Mouse (Mus musculus): ENCODE results near the gene Pdia3. TPM values are rescaled to one million over a fixed set of nuclear protein-coding genes. Genes with fewer than 3 reads are reported as not detected.
"Not testable (repeated sequence)": the region's sequence is repeated elsewhere in the genome, so short reads cannot be mapped to it uniquely, and the experiment has no call there.

The Pdia3 gene
- polyA plus RNA-seq, 1 experiment = 230 TPM

DNA sequence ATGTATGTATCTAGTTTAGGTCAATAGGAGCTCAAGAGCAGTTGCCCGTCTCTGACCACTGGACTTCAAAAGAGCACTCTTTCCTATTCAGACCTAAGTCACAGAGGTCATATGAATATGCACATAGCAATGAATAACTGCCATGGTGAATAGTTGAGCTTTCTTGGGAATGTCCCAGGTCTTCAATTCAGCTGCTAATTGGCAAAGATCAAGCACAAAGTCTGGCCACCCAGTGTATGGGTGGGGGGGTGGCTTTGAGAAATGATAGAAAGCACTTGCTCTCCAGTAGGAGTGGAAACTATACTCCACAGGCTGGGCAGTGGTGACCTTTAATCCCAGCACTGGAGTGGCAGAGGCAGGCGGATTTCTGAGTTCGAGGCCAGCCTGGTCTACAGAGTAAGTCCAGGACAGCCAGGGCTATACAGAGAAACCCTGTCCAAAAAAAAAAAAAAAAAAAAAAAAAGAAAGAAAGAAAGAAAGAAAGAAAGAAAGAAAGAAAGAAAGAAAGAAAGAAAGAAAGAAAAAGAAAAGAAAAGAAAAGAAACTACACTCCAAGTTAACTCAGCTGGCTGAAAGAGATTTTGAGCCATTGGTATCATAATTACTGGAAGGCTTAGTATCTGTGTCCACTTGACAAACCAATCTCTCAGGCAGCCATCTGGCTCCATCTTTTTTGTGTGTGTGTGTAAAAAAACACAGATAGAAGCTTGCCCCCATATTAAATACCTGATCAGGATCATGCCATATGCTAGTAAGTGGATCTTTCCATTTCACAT is 64.1 kb downstream of the Pdia3 start:
- TF ChIP-seq POLR2A (IDR thresholded peaks at IDR 0.05; ENCODE audit: borderline replicate concordance, control insufficient read depth, low read depth, low read length) = no peak
- no peak for TF ChIP-seq CTCF (IDR thresholded peaks at IDR 0.05; ENCODE audit: control insufficient read depth, insufficient read depth, low read length)
- 90% methylated on average over 3 of the region's 3 CpGs for WGBS

DNA sequence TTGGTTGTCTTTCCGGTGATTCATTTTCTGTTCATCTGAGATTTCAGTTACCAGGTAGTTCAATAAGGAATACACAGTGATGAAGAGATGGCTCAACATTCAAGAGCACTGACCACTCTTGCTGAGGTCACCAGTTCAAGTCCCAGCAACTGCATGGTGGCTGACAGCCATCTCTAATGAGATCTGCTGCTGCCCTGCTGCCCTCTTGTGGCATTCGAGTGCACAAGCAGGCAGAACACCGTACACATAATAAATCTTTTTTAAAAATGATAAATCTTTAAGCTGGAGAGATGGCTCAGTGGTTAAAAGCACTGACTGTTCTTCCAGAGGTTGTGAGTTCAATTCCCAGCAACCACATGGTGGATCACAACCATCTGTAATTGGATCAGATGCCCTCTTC is 66.9 kb downstream of the Pdia3 start:
- TF ChIP-seq POLR2A (IDR thresholded peaks at IDR 0.05; ENCODE audit: borderline replicate concordance, control insufficient read depth, low read depth, low read length) (no peak), CTCF (IDR thresholded peaks at IDR 0.05; ENCODE audit: control insufficient read depth, insufficient read depth, low read length) (peak; percentile 80)
- Histone ChIP-seq H3K4me3 (replicated peaks; ENCODE audit: control insufficient read depth, low read depth, low read length) (no peak overlapping the region), H3K4me1 (ENCODE audit: control insufficient read depth, insufficient read depth, low read length) (no peaks in the 10 kb centered on the region), H3K27ac (ENCODE audit: control insufficient read depth, insufficient read depth, low read depth, low read length, poor library complexity) (no peak overlapping the region)
- 44% methylated on average over 3 of the region's 3 CpGs for WGBS

More for the DNA sequence above, 64.1 kb downstream of the Pdia3 start:
- Histone ChIP-seq H3K27ac (ENCODE audit: control insufficient read depth, insufficient read depth, low read depth, low read length, poor library complexity) (no peak overlapping the region), H3K4me1 (ENCODE audit: control insufficient read depth, insufficient read depth, low read length) (no peaks in the 10 kb centered on the region), H3K4me3 (replicated peaks; ENCODE audit: control insufficient read depth, low read depth, low read length) (no peak overlapping the region)

DNA sequence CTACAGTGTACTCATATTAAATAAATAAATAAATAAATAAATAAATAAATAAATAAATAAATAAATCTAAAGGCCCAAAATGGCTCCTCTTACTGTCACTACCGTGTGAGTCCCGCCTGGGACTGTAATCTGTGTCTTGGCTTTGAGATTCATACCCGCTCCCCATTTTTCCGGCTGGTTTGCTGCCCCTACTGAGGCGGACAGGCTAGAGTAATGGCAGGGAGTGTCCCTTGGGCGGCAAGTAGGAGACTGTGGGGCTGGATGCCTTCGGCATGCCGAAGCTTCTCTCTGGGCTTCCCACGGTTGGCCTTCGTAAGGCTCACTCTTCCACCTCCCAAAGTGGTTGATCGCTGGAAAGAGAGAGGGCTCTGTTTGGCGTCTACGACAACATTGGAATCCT is 67.3 kb downstream of the Pdia3 start:
- not testable (repeated sequence) for H3K4me1 ChIP-seq (ENCODE audit: control insufficient read depth, insufficient read depth, low read length); H3K27ac ChIP-seq (ENCODE audit: control insufficient read depth, insufficient read depth, low read depth, low read length, poor library complexity); H3K4me3 ChIP-seq (replicated peaks; ENCODE audit: control insufficient read depth, low read depth, low read length)
- WGBS = 84% methylated on average over 13 of the region's 13 CpGs

DNA sequence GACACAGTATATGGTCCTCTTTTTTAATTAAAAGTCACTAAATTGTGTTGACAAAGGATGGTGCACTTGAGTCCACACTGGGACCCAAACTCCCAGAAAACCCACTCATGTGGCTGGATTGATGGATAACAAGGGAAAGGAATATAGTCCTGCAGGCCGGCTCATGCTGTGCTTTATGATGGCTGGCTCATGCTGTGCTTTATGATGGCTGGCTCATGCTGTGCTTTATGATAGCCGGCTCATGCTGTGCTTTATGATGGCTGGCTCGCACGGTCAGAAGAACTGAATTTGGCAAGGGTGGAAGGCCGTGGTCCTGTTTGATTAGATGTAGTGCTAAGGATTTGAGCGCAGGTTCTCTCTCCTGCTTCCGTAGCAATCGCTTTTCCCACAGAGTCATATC is 70.0 kb downstream of the Pdia3 start:
- Histone ChIP-seq H3K4me1 (ENCODE audit: control insufficient read depth, insufficient read depth, low read length) (no peaks in the 10 kb centered on the region), H3K27ac (ENCODE audit: control insufficient read depth, insufficient read depth, low read depth, low read length, poor library complexity) (no peak overlapping the region), H3K4me3 (replicated peaks; ENCODE audit: control insufficient read depth, low read depth, low read length) (no peak overlapping the region)
- no peak for TF ChIP-seq POLR2A (IDR thresholded peaks at IDR 0.05; ENCODE audit: borderline replicate concordance, control insufficient read depth, low read depth, low read length)
- TF ChIP-seq CTCF (IDR thresholded peaks at IDR 0.05; ENCODE audit: control insufficient read depth, insufficient read depth, low read length) = no peak
- 81% methylated on average over 8 of the region's 8 CpGs for WGBS

DNA sequence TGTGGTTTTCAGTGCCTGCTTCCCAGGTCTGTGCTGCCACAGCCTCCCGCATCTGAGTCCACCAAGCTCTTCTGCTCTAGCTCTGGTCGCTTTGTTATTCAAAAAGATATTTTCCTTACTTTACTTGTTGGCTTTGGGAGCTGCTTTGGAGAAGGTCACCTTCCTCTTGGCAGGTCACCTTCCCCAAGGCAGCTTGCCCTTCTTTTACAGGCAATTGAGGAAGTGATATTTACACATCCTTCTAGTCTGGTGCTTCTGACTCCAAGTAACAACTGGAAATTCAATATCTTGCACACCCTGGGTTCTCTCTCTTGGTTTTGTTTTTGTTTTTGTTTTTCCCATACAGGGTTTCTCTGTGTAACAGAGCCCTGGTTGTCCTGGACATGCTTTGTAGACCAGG is 70.8 kb downstream of the Pdia3 start:
- not testable (repeated sequence) for H3K27ac ChIP-seq (ENCODE audit: control insufficient read depth, insufficient read depth, low read depth, low read length, poor library complexity); H3K4me3 ChIP-seq (replicated peaks; ENCODE audit: control insufficient read depth, low read depth, low read length); H3K4me1 ChIP-seq (ENCODE audit: control insufficient read depth, insufficient read depth, low read length)
- 75% methylated on average over 2 of the region's 2 CpGs for WGBS

Other genes with a start within 250 kb of the Pdia3 start
- gene Tubgcp4, start 243.1 kb upstream of the Pdia3 start, polyA plus RNA-seq (2011; ENCODE audit: insufficient read depth, insufficient read length, low replicate concordance, missing spikeins) = 12.1 and 17.0 TPM in 2 replicates
- gene Zscan29, start 242.7 kb upstream of the Pdia3 start, polyA plus RNA-seq (2011; ENCODE audit: insufficient read depth, insufficient read length, low replicate concordance, missing spikeins) = 4.4 and 12.3 TPM in 2 replicates
- gene Trp53bp1, start 142.4 kb upstream of the Pdia3 start, polyA plus RNA-seq (2011; ENCODE audit: insufficient read depth, insufficient read length, low replicate concordance, missing spikeins) = 14.8 and 20.1 TPM in 2 replicates
- 0.55 and 0.59 TPM in 2 replicates for gene Map1a, start 124.2 kb upstream of the Pdia3 start, polyA plus RNA-seq (2011; ENCODE audit: insufficient read depth, insufficient read length, low replicate concordance, missing spikeins)
- 4.3 and 16.7 TPM in 2 replicates for gene Ppip5k1, start 58.4 kb upstream of the Pdia3 start, polyA plus RNA-seq (2011; ENCODE audit: insufficient read depth, insufficient read length, low replicate concordance, missing spikeins)
- 4.2 TPM in 1 of 2 replicates, not detected in the other for gene Ckmt1, start 56.1 kb upstream of the Pdia3 start, polyA plus RNA-seq (2011; ENCODE audit: insufficient read depth, insufficient read length, low replicate concordance, missing spikeins)
- not detected in 2 replicates for gene Strc, start 26.6 kb upstream of the Pdia3 start, polyA plus RNA-seq (2011; ENCODE audit: insufficient read depth, insufficient read length, low replicate concordance, missing spikeins)
- 0.70 and 0.87 TPM in 2 replicates for gene Catsper2, start within 50 bp of the Pdia3 start, polyA plus RNA-seq (2011; ENCODE audit: insufficient read depth, insufficient read length, low replicate concordance, missing spikeins)
- 9.1 TPM in 1 of 2 replicates, not detected in the other for gene Ell3, start 30.5 kb downstream of the Pdia3 start, polyA plus RNA-seq (2011; ENCODE audit: insufficient read depth, insufficient read length, low replicate concordance, missing spikeins)
- gene Serf2, start 35.4 kb downstream of the Pdia3 start, polyA plus RNA-seq (2011; ENCODE audit: insufficient read depth, insufficient read length, low replicate concordance, missing spikeins) = 261 and 476 TPM in 2 replicates
- 64.6 and 70.0 TPM in 2 replicates for gene Hypk, start 39.5 kb downstream of the Pdia3 start, polyA plus RNA-seq (2011; ENCODE audit: insufficient read depth, insufficient read length, low replicate concordance, missing spikeins)
- 0.66 TPM in 1 of 2 replicates, not detected in the other for gene Serinc4, start 43.0 kb downstream of the Pdia3 start, polyA plus RNA-seq (2011; ENCODE audit: insufficient read depth, insufficient read length, low replicate concordance, missing spikeins)
- 12.4 and 22.0 TPM in 2 replicates for gene Mfap1b, start 60.3 kb downstream of the Pdia3 start, polyA plus RNA-seq (2011; ENCODE audit: insufficient read depth, insufficient read length, low replicate concordance, missing spikeins)
- gene Mfap1a, start 92.9 kb downstream of the Pdia3 start, polyA plus RNA-seq (2011; ENCODE audit: insufficient read depth, insufficient read length, low replicate concordance, missing spikeins) = 15.5 and 23.0 TPM in 2 replicates
- gene Wdr76, start 92.9 kb downstream of the Pdia3 start, polyA plus RNA-seq (2011; ENCODE audit: insufficient read depth, insufficient read length, low replicate concordance, missing spikeins) = 15.0 and 16.6 TPM in 2 replicates

All from bone marrow, adult 2 months (tissue).